Mouse (Mus musculus): ENCODE results near the gene Slc41a3. TPM values are rescaled to one million over a fixed set of nuclear protein-coding genes. Genes with fewer than 3 reads are reported as not detected.

Gene Slc41a3
- polyA plus RNA-seq, 1 experiment from 2014 or later: 3.6 TPM

DNA sequence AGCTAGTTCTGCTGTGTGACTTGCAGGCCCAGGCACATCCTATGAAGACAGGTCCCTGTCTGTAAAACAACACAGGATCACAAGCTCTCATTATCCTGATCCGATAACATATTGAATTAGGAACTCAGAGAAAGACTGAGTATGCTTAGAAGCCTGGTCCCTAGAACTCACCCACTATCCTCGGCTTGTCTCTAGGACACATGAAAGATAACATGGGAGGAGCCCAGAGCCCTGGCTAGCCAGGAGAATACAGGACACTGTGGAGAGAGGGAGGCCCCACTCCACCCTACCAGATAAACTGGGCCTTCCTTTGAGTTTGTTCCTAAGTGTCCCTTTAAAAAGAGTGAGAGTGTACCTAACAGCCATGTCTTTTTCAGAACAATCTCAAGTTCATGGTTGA, 55.4 kb downstream of the Slc41a3 start:
- no peaks in the 10 kb centered on the region for H3K27me3 ChIP-seq
- ATAC-seq: no peak
- H3K27ac ChIP-seq: no peak overlapping the region
- H3K9ac ChIP-seq (replicated peaks): no peak overlapping the region
- H3K9me3 ChIP-seq: no peaks in the 10 kb centered on the region
- H3K4me2 ChIP-seq (replicated peaks): no peak overlapping the region
- peaks cover 39% of the 10 kb centered on the region for H3K36me3 ChIP-seq
- H3K4me3 ChIP-seq (replicated peaks): no peak overlapping the region
- H3K4me1 ChIP-seq (replicated peaks): 0 out of 2 replicates have a peak, but pooled peaks cover 4% of the 10 kb centered on the region
- 78% methylated on average over 2 of the region's 2 CpGs for WGBS

DNA sequence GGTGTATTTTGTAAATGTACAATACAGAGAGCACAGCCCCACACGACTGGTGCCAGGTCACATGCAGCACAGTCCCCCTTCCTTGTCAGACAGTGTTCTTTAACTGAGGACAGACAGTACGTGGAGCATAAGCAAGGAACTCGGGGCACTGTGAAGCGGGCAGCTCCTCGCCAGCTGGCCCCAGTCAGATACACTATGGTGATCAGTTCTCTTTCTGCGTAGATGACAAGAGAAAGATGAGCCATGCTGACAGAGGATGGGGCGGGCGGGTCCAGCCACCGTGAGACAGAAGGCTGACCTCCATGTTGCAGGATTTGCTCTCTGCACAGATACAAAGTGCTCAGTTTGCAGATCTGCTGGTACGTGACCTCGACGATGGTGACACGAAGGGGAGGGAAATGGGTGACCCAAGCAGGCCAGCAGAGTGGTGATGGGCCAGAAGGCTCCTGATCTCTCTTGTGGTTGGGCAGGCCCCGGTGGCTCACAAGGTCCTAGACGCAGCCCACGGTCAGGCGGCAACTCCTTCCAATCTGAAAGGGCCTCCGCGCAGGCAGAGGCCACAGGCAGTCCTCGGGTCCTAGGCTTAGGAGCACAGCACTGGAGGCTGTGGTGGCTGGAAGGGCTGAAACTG, 56.0 kb downstream of the Slc41a3 start:
- Histone ChIP-seq H3K9me3 (no peaks in the 10 kb centered on the region), H3K4me1 (replicated peaks) (0 out of 2 replicates have a peak, but pooled peaks cover 4% of the 10 kb centered on the region), H3K9ac (replicated peaks) (no peak overlapping the region), H3K27me3 (no peaks in the 10 kb centered on the region), H3K27ac (no peak overlapping the region), H3K4me3 (replicated peaks) (no peak overlapping the region), H3K4me2 (replicated peaks) (no peak overlapping the region), H3K36me3 (peaks cover 45% of the 10 kb centered on the region)
- 89% methylated on average over 20 of the region's 20 CpGs for WGBS
- ATAC-seq: 0 out of 2 replicates have a peak, but pooled peaks have one; percentile 24

DNA sequence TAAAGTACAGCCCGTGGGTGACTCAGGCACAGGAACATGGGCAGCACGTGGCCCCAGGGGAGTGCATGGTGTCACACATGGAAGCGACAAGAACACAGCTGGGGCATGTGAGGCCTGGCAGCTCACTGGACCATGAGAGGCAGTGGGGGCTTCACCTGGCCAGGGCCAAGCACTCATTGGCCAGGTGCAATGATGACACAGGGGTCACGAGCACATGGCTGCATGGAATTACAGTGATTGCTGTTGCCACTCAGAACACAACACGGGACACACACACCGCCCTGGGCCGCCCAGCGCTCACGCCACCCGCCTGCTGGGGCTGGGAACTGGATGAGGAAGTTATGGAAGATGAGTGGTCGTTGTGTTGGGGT, 56.5 kb downstream of the Slc41a3 start:
- Histone ChIP-seq H3K27me3 (no peaks in the 10 kb centered on the region), H3K9ac (replicated peaks) (no peak overlapping the region), H3K4me2 (replicated peaks) (no peak overlapping the region), H3K27ac (no peak overlapping the region), H3K36me3 (peaks cover 50% of the 10 kb centered on the region), H3K9me3 (no peaks in the 10 kb centered on the region), H3K4me3 (replicated peaks) (no peak overlapping the region), H3K4me1 (replicated peaks) (0 out of 2 replicates have a peak, but pooled peaks cover 4% of the 10 kb centered on the region)
- WGBS: 92% methylated on average over 11 of the region's 11 CpGs
- no peak for ATAC-seq

DNA sequence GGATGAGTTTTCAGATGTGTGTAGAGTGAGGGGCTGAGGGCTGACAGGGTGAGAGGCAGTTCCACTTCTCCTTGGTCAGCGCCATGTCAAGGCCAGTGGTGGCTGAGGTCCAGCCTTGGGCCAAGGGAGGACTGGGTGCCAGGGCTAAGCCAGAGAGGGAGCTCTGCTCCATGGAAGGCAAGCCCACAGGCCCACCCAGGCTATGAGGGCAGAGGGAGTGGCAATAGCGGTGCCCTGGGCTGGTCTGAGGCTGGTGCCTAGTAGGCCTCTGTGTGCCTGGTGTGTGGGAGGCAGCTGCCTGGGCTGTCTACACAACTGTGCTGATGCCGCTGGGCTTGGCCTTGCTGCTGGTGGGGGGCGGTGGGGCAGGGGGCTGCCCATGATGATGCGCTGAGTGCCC, 57.6 kb downstream of the Slc41a3 start:
- H3K4me2 ChIP-seq (replicated peaks): no peak overlapping the region
- peak; percentile 25; the same call in 1 of the 2 replicates for ATAC-seq
- 0 out of 2 replicates have a peak, but pooled peaks cover 4% of the 10 kb centered on the region for H3K4me1 ChIP-seq (replicated peaks)
- no peak overlapping the region for H3K9ac ChIP-seq (replicated peaks)
- WGBS: 100% methylated on average over 5 of the region's 5 CpGs
- no peak overlapping the region for H3K27ac ChIP-seq
- H3K36me3 ChIP-seq: peaks cover 61% of the 10 kb centered on the region
- H3K4me3 ChIP-seq (replicated peaks): no peak overlapping the region
- no peaks in the 10 kb centered on the region for H3K27me3 ChIP-seq
- no peaks in the 10 kb centered on the region for H3K9me3 ChIP-seq

DNA sequence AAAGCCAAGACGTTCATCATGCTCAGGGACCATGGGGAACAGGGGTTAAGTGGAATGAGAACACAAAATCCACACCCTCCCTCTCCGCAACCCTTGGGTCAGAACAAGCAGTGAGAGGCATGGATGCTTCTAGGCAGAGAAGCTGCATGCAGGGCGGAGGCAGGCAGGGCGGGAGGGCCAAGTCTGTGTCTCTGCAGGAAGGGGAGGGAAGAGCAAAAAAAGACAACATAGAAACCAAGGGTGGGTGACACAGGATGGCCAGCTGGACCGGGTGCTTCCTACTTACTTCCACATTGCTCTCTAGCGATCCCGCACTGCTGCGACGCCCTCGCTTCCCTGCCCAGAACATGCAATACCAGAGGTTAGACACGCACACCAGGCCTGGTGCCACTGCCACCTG, 59.2 kb downstream of the Slc41a3 start:
- Histone ChIP-seq H3K27me3 (no peaks in the 10 kb centered on the region), H3K9ac (replicated peaks) (no peak overlapping the region), H3K9me3 (no peaks in the 10 kb centered on the region), H3K4me3 (replicated peaks) (no peak overlapping the region), H3K4me2 (replicated peaks) (no peak overlapping the region), H3K4me1 (replicated peaks) (0 out of 2 replicates have a peak, but pooled peaks cover 4% of the 10 kb centered on the region), H3K36me3 (peaks cover 77% of the 10 kb centered on the region), H3K27ac (no peak overlapping the region)
- WGBS: 86% methylated on average over 11 of the region's 11 CpGs
- no peak for ATAC-seq

DNA sequence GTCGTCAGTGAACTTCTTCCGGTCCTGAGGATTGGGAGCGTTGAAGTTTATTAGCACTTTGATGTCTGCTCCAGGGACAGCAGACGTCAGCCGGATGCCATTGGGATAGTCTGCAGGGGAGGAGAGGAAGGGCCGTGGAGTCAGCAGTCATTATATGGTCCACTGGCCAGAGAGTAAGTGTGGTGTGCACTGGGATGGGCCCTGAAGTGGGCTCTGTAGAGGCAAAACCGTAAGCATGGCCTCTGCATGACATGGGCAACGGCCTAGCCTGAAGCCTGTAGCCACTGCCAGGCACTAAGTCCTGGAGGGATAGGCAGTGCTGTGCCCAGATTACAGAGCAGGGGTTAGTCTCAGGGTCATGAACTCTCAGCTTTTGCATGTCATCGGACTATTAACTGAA, 64.2 kb downstream of the Slc41a3 start:
- H3K4me2 ChIP-seq (replicated peaks): no peak overlapping the region
- no peaks in the 10 kb centered on the region for H3K9me3 ChIP-seq
- H3K9ac ChIP-seq (replicated peaks): no peak overlapping the region
- peaks cover 100% of the 10 kb centered on the region for H3K36me3 ChIP-seq
- ATAC-seq: no peak
- no peak overlapping the region for H3K4me3 ChIP-seq (replicated peaks)
- H3K27me3 ChIP-seq: no peaks in the 10 kb centered on the region
- H3K27ac ChIP-seq: no peak overlapping the region
- 89% methylated on average over 9 of the region's 9 CpGs for WGBS
- no peaks in the 10 kb centered on the region for H3K4me1 ChIP-seq (replicated peaks)

DNA sequence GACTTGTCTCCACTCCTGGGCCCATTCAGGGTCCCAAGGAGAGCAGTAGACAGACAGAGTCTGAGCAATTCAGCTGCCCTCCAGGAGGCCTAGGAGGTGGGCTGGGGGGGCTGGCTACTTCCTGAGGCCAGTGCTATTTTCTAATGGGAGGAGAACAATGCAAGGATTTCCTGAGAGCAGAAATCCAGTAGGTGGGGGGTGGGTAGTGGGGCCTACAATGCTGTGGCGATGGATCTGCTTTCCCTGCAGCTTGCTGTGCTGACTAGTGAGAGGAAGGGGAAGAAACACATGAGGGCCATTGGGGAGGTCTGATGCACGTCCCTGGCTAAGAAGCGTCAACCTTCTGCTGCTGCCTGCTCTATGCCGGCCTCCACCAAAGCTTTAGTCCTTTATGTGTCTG, 74.2 kb downstream of the Slc41a3 start:
- Histone ChIP-seq H3K9ac (replicated peaks) (no peak overlapping the region), H3K36me3 (peaks cover 66% of the 10 kb centered on the region), H3K4me1 (replicated peaks) (no peaks in the 10 kb centered on the region), H3K4me3 (replicated peaks) (no peak overlapping the region), H3K9me3 (no peaks in the 10 kb centered on the region), H3K4me2 (replicated peaks) (no peak overlapping the region), H3K27ac (no peak overlapping the region), H3K27me3 (no peaks in the 10 kb centered on the region)
- ATAC-seq: no peak
- 52% methylated on average over 4 of the region's 4 CpGs for WGBS

DNA sequence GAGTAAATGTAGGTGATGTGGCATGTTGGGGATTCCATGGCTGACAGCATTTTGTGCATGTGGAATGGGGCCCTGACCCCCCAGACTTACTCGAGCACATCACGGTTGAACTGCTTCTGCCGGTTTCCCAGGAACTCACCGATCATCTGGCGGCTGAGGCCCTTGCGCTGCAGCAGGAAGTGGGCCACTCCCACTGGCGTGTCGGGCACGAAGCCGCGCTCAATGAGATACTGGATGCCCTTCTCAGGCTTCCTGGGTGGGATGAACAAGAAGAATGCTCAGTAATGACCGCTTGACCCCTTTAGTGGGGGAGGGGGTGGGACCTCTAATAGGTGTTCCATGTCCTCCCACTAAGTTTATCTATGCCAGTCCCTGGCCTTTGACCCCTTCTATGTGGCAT, 75.9 kb downstream of the Slc41a3 start:
- H3K9me3 ChIP-seq: no peaks in the 10 kb centered on the region
- H3K4me1 ChIP-seq (replicated peaks): no peaks in the 10 kb centered on the region
- no peak overlapping the region for H3K27ac ChIP-seq
- H3K4me2 ChIP-seq (replicated peaks): no peak overlapping the region
- no peak for ATAC-seq
- peaks cover 53% of the 10 kb centered on the region for H3K36me3 ChIP-seq
- WGBS: 90% methylated on average over 12 of the region's 12 CpGs
- no peak overlapping the region for H3K9ac ChIP-seq (replicated peaks)
- H3K27me3 ChIP-seq: no peaks in the 10 kb centered on the region
- H3K4me3 ChIP-seq (replicated peaks): no peak overlapping the region

DNA sequence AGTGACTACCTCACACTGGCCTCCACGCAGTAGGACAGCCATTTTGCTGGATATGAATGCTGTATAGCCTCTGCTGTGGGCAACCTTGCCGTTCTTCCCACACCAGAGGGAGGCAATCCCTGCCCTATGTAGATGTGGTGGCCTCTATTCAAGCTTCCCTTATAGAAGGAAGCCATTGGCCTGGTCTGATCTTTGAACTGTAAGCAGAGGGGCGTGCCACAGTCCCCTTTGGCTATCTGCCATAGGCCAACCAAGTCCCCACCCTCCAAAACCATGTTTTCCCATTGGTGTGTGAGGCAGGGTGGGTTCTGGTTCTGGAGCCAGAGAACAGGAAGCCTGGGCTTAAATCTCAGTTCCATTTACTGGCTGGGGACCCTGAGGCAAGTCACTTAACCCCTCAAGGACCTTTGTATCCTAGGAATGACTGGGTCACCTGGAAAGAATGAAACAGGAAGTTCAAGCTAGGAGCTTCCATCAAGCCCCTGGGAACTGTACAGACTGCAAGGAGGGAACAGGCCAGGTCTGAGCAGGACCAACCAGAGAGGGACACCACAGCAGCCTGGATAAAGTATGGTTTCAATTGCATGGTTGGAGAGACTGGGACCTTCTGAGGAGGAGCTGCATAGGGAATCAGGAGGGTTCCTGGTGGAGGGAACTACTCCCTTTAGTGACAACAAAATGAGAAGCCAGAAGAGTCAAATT, 79.5 kb downstream of the Slc41a3 start:
- no peaks in the 10 kb centered on the region for H3K27me3 ChIP-seq
- WGBS: 91% methylated on average over 3 of the region's 3 CpGs
- peaks cover 35% of the 10 kb centered on the region for H3K36me3 ChIP-seq
- ATAC-seq: no peak
- H3K4me1 ChIP-seq (replicated peaks): no peaks in the 10 kb centered on the region; the same call in 1 of the 2 replicates
- no peak overlapping the region for H3K27ac ChIP-seq
- no peaks in the 10 kb centered on the region for H3K9me3 ChIP-seq
- no peak overlapping the region for H3K4me3 ChIP-seq (replicated peaks)
- no peak overlapping the region for H3K9ac ChIP-seq (replicated peaks)
- H3K4me2 ChIP-seq (replicated peaks): no peak overlapping the region

DNA sequence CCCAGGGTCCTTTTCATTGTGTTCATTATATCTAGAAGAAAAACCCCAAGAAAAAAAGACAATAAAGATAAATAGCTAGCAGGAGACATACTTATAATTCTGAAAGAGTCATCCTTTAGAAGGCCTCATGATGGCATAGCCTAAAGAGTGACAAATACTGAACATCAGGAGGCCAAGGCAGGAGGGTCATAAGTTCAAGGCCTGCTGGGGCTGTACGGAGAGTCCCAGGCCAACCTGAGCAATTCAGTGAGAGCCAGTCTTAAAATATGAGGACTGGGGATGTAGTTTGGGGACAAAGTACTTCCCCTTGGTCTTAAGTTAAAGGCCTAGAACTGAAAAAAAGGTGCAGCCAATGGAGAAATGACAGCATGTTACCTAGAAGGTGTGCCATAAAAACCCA, 82.3 kb downstream of the Slc41a3 start:
- no peak overlapping the region for H3K4me3 ChIP-seq (replicated peaks)
- no peak overlapping the region for H3K9ac ChIP-seq (replicated peaks)
- no peak overlapping the region for H3K4me2 ChIP-seq (replicated peaks)
- peaks cover 47% of the 10 kb centered on the region for H3K36me3 ChIP-seq
- H3K27ac ChIP-seq: no peak overlapping the region
- no peak for ATAC-seq
- 84% methylated on average over 1 of the region's 1 CpGs for WGBS
- H3K9me3 ChIP-seq: no peaks in the 10 kb centered on the region
- H3K4me1 ChIP-seq (replicated peaks): no peaks in the 10 kb centered on the region; the same call in 1 of the 2 replicates
- H3K27me3 ChIP-seq: no peaks in the 10 kb centered on the region

DNA sequence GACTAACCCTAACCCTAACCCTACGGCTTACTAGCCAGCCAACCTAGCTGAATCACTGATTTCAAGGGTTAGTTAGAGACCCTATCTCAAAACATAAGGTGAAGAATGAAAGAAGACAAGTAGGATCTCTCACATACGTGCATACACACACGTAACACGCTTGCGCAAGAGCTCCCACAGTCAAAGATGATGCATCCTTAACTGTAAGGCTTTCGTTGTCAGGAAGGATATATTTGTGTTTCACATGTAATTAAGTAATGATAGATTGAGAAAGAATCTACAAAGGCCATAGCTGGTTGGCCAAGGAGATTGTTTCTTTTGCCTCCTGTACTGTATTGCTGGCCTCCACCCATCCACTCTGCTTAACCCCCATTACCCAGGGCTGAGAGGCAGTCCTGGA, 83.5 kb downstream of the Slc41a3 start:
- 95% methylated on average over 6 of the region's 6 CpGs for WGBS
- no peak overlapping the region for H3K27ac ChIP-seq
- no peaks in the 10 kb centered on the region for H3K27me3 ChIP-seq
- no peak overlapping the region for H3K4me2 ChIP-seq (replicated peaks)
- H3K36me3 ChIP-seq: peaks cover 59% of the 10 kb centered on the region
- no peak for ATAC-seq
- no peaks in the 10 kb centered on the region; the same call in 1 of the 2 replicates for H3K4me1 ChIP-seq (replicated peaks)
- no peak overlapping the region for H3K4me3 ChIP-seq (replicated peaks)
- no peak overlapping the region for H3K9ac ChIP-seq (replicated peaks)
- H3K9me3 ChIP-seq: no peaks in the 10 kb centered on the region

DNA sequence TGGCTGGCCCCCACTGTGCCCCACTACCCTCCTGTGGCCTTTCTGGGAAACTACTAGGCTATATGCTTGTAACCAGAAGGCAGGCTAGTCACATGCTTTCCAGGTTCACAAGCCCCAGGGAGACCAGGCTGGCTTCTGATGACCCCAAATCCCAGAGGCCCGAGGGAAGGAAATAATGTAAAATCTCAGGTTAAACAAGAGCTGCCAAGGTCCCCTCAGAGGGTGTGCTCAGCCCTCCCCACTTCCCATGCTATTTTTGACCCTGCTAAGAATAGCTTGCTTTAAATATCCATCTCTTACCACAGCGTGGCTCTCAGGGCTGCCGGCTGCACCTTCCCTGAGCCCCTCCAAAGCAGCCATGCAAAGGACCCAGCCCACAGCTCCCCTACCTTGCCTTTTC, 84.2 kb downstream of the Slc41a3 start:
- H3K9ac ChIP-seq (replicated peaks): no peak overlapping the region
- no peak overlapping the region for H3K4me2 ChIP-seq (replicated peaks)
- H3K4me1 ChIP-seq (replicated peaks): no peaks in the 10 kb centered on the region; the same call in 1 of the 2 replicates
- H3K27ac ChIP-seq: no peak overlapping the region
- 77% methylated on average over 3 of the region's 3 CpGs for WGBS
- H3K36me3 ChIP-seq: peaks cover 65% of the 10 kb centered on the region
- H3K9me3 ChIP-seq: no peaks in the 10 kb centered on the region
- H3K27me3 ChIP-seq: no peaks in the 10 kb centered on the region
- no peak for ATAC-seq
- no peak overlapping the region for H3K4me3 ChIP-seq (replicated peaks)

Data from midbrain, embryonic 13.5 days (tissue).